Mouse (Mus musculus): ENCODE results near the gene Ephb3.

- TF ChIP-seq CTCF (IDR thresholded peaks at IDR 0.05; ENCODE audit: low read depth): no peak
- no peak for TF ChIP-seq EP300 (IDR thresholded peaks at IDR 0.05; ENCODE audit: low read depth)
Measured at GRCm38 (mm10) chr16:21271773-21272247, 67.3 kb downstream of the Ephb3 start.

Measured in liver, postnatal 0 days (tissue).